ENCODE assay signal across 7 mouse cellular contexts in the genomic region with DNA sequence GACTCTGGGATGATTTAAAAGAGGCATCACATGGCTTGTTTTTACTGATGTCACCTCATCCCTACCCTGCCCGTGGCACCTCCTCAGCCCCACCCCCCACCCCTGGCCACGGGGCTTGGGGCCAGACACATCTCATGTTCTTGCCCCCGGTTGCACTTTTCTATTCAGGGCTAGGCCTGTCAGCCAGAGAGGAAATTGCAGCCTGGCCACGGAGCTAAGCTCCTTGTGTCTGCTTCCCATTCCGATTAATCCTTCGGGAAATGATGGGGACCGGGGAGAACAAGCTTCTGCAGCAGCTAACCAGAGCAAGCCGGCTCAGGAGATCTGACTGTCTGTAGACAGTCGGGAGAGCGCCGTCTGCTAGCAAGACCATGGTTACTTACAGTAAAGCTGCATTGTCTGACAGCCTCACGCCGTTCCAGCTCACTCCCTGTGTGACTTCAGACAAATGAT. TPM values are rescaled to one million over a fixed set of nuclear protein-coding genes. Genes with fewer than 3 reads are reported as not detected.
A peak's percentile ranks its signal among the peaks of the same experiment; 100 is the strongest.
DNase-seq lines count a peak whose midpoint lies in the region; ATAC-seq lines count a peak whose summit lies in the region.

No protein-coding gene starts in this region.

- peak overlapping the region; percentile 43 for H3K27ac ChIP-seq in brown adipose tissue, adult 24 weeks (replicated peaks; ENCODE audit: low read depth, low read length)
- 0 out of 2 replicates have a peak overlapping the region, but pooled peaks have one; percentile 24 for H3K27ac ChIP-seq in heart, embryonic 13.5 days (replicated peaks)

- H3K9me3 ChIP-seq in heart, embryonic 13.5 days = no peaks in the 10 kb centered on the region

- H3K4me3 ChIP-seq in brown adipose tissue, adult 24 weeks (ENCODE audit: insufficient read depth, low read depth, low read length) = no peak overlapping the region
- H3K4me3 ChIP-seq in heart, embryonic 13.5 days = no peak overlapping the region

- 54% methylated on average over 13 of the region's 13 CpGs for WGBS in heart, embryonic 13.5 days

- DNase-seq in NIH3T3 (ENCODE audit: low read depth) = peak; percentile 60
- peak; percentile 83 for DNase-seq in kidney, postnatal 10 days
- peak; percentile 92 for DNase-seq in skeletal muscle tissue, adult 2 months (ENCODE audit: low read depth, low spot score)
- DNase-seq in liver = no peak
- DNase-seq in frontal cortex, adult 2 months (ENCODE audit: extremely low spot score in 1 of 2, low spot score in 1 of 2) = no peak

- peaks cover 97% of the 10 kb centered on the region for H3K36me3 ChIP-seq in heart, embryonic 13.5 days

- ATAC-seq in heart, embryonic 13.5 days (ENCODE audit: extremely low read depth, insufficient number of reproducible peaks, low FRiP score, low TSS enrichment) = no peak

- H3K27me3 ChIP-seq in heart, embryonic 13.5 days (replicated peaks) = no peaks in the 10 kb centered on the region

- H3K4me1 ChIP-seq in brown adipose tissue, adult 24 weeks (ENCODE audit: control insufficient read depth, insufficient read depth, insufficient read length, low read length) = peaks cover 11% of the 10 kb centered on the region; the same call in 1 of the 2 replicates
- H3K4me1 ChIP-seq in heart, embryonic 13.5 days = peaks cover 19% of the 10 kb centered on the region

- H3K9ac ChIP-seq in heart, embryonic 13.5 days = no peak overlapping the region

- no peak overlapping the region for H3K4me2 ChIP-seq in heart, embryonic 13.5 days

RNA-seq across cellular contexts. Expression of gene Pgpep1l, which starts 40.7 kb away (rescaled TPM):
- not detected in 2 replicates for polyA plus RNA-seq in brown adipose tissue, adult 24 weeks (2012; ENCODE audit: insufficient read depth, insufficient read length, missing spikeins)
- polyA plus RNA-seq in heart, embryonic 13.5 days (2015; fragmentation: Nextera tagmentation; extraction: Ambion mirVana) = not detected in 2 replicates
- polyA plus RNA-seq in frontal cortex, adult 2 months (2012; rRNA removed) = 0.80 and 1.3 TPM in 2 replicates

RNA-seq across cellular contexts. Expression of gene Fam169b, which starts 50.3 kb away (rescaled TPM):
- polyA plus RNA-seq in brown adipose tissue, adult 24 weeks (2012; ENCODE audit: insufficient read depth, insufficient read length, missing spikeins) = not detected in 2 replicates
- polyA plus RNA-seq in heart, embryonic 13.5 days (2015; fragmentation: Nextera tagmentation; extraction: Ambion mirVana) = 0.39 and 0.41 TPM in 2 replicates
- 0.38 and 1.0 TPM in 2 replicates for polyA plus RNA-seq in frontal cortex, adult 2 months (2012; rRNA removed)

Comparison
In these comparisons a context has a peak if more than half of its experiments do, and no peak if none do; other contexts are left out.
1. DNase-seq: peak in NIH3T3 (single experiment), kidney, postnatal 10 days (single experiment) and skeletal muscle tissue, adult 2 months (single experiment); none in liver (single experiment) and frontal cortex, adult 2 months (0 of 2).